Mouse (Mus musculus) fibroblast of lung, adult 2 months (primary cell): ENCODE measurements around the gene Shroom3.
"Not testable (repeated sequence)": the region's sequence is repeated elsewhere in the genome, so short reads cannot be mapped to it uniquely, and the experiment has no call there.

Experiments
- DNase-seq: peaks from one replicate; pipeline ENCODE4 v3.0.0-alpha.2; 2011; ENCODE audit warnings: low read depth

Shroom3 gene

DNA sequence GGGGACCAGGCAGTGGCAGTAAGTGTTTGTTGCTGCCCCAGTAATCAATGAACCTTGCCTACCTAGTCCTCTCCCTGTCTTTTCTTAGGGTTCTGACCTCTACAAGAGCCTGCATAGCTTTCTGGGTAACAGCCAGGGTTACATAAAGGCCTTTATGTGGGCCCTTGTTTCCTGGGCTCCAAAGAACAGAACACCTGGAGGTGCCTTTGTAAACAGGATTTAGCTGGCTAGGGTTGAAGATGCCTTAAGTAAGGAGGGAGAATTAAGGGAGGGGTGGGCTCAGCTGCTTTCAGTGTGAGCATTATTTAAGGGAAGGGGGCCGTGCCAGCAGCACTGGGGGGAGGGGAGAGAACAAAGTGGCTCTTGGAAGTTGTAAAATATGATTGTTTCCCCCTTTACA lies 210.5 kb downstream of the Shroom3 start:
- DNase-seq: no peak

DNA sequence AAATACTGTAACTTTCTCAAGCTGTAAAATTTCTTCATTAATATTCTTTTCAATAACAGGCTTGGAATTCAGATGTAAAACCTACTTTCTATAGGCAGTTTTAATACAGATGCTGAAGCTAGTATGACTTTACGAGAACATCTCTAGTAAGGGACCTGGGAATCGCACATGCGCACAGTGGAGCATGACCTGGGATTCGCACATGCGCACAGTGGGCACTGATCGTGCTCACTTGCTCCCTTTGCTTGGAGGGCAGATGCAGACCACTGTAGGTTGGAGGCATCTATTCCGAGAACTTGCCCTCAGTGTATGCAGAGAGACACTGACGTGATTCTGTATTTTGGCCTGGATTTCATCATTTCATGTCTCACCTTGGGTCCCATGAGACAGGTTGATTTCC lies 212.6 kb downstream of the Shroom3 start:
- DNase-seq: no peak

DNA sequence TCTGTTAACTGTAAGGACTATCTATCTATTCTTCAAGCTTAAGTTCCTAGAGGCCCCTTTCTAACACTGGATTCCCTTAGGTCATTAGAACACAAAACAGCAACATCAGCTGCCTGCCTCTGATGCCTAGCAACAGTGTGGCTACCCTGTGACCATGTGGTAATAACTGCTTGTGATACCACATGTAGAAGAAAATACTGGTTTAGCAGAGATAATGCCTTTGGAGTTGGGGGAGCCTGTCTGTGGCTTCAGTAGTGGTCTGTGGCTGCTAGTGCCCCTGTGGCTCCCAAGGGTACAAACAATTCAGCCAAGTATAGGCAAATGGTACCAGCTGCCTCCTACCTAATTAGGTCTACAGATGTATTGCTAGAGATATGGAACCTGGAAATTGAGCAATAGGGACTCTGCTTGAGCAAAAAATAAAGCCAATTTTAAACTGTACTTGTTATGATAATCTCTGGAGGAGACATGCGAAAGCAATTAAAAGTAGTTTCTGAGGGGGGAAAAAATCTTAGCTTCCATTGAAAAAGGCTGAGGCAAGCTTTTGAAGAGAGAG lies 213.6 kb downstream of the Shroom3 start:
- no peak for DNase-seq

DNA sequence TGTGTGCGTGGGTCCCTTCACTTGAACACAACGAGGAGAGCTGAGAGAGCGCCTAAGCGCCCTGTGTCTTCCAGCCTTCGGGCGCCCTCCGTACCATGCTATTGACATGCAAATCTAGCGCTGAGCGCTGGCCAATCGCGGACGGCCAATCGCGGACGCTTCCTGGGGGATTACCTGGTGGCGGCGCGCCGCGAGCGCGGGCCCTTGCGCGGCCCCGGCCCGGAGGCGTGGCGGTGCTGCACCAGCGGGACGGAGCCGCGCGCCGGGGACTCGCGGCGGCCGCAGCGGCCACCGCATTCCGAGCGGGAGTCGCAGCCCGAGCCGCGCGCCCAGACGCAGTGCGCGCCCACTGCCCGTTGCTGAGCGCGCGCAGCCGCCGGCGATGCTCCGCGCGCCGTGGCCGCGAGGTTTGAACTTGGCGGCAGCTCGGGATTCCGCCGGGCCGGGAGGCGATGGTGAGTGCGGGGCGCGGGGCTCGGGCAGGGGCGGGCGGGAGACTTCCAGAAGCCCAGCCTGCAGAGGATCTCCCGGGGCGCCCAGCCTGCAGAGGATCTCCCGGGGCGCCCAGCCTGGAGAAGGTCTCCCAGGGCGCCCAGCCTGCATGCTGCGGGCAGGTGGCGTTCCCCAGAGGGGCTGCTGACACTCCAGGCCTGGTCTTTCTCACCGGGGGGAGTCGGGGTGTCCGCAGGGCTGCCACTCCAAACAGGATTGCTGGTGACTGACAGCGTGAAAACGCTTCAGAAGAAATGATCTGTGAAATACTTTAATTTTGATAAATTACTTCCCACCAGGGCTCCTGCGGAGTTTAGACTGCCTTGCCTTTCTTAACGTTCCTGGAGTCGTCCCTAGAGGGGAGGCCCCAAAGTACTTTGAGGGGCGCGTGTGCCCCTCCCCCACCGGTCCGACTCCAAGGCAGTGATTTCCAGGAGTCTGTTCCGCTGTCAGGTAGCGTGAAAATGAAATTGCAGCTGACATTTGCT lies 214.8 kb downstream of the Shroom3 start:
- DNase-seq: no peak

DNA sequence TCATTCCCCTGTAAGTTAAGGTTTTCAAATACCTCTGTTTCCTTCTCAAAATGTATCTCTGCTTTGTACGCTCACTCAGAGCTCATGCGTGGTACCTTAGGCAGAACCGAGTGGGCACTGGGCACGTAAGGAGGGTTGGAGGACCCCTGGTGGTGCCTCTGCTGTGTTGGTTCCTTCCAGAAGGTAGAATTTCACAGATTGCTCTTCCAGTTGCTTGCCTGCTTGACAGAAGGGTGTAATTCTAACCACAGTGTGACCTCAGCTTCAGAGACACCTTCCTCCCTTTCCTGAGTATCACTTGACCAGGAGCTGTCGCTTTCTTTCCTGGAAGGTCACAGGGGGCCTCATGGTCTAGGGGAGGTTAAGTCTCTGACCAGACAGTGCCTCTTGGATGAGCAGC lies 217.2 kb downstream of the Shroom3 start:
- no peak for DNase-seq

DNA sequence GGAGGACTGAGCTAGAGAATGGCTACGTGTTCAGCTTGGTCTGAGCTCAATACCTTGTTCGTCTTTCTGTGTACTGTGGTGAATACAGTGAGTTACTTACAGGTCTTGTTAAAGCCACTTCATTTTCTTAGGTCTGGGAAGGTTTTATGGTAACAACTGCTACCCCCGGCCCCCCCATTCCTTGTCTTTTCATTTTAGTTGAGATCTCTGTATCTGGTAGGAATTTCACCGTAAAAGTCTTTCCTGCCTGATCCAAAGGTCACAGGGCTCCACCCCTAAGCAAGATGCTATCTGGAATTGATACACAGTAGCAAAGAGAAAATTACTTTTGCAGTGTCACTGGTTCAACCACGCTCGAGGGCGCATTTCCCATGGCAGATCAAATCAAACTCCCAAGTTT lies 218.6 kb downstream of the Shroom3 start:
- DNase-seq: no peak

DNA sequence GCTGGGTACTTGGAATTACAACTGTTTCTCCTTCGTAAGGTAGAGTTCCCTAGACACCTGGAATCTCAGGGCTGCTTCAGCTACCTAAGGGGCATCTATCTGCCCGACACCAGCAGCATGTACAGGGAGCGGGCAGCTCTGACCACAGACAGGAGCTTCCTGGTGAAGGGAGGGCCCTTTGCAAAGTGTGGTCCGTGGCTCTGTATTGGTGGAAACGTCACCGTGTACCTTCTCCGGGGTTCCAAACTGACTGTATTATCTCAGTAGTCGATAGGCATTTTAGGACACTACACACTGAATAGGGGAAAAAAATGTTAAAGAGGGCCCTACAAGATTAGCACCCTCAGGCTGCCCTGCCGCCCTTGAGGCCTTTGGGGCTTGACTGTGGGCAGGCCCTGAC lies 221.9 kb downstream of the Shroom3 start:
- no peak for DNase-seq

DNA sequence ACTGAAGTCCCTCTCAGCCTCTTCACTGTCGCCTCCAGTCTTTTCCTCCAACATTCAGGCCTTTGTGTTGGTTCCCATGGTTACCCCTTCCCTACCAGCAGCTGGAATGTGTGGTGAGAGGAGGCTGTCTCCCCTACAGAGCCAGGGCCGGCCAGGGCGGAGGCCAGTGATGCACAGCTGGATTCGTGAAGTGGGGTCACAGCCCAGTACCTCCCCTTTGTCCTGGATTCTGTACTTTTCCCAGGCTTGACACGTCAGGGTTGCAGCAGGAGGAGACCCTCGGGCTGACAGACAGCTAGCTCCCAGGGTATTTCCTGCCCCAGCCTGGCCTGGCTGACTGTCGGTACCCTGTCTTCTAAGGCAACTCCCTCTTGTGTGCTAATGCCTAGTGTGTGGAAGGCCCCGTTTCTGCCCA lies 222.4 kb downstream of the Shroom3 start:
- DNase-seq: no peak

DNA sequence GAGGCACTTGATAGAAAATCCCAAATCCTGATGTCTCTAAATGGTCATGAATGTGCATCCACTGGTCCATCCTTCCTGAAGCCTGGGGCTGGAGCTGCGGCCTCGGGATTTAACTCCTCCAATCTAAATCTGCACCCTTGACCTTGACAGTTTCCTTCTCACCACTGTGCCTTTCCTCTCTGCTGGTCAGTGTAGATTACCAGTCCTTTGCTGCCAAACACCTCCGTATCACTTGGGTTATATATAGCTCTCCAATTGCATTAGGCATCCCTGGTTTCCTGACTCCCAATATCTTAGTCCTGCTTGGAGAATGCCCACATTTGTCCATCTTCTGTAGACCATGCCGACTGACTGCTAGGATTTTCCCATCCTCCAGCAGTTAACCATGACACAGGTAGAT lies 225.0 kb downstream of the Shroom3 start:
- no peak for DNase-seq

DNA sequence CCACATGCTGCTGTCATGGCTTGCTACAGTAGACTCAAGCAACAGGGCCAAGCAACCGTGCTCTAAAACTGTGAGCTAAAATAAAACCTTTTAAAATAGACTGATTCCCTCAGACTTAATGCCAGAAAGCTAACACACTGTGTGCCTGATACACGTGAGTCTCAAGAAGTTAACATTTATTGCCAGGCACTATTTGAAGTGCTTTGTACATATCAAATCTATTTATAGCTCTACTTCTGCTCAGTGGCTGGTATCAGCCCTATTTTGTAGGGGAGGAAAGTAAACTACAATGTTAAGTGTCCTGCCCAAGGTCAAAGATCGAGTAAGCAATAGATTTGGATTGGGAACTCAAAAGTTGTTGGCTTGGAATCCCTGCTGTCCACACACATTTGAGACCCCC lies 227.6 kb downstream of the Shroom3 start:
- DNase-seq: no peak

DNA sequence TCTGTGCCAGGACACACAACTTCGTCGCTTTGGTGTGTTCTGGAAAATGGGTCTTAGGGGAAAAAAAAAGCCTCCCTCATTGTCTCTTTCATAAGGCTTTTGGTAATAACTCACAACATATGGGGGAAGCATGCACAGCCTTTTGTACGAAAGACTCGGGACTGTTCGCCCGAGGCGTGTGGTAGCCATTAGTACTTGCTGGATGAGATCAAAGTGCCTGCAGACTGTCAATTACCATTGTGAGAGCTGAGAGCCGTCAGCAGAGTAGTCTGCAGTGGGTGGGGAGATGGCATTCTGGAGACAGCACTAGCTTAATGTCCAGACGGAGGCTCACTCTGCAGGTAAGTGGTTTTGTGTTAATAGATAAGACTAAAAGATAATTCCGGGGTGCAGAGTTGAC lies 232.2 kb downstream of the Shroom3 start:
- DNase-seq: no peak

DNA sequence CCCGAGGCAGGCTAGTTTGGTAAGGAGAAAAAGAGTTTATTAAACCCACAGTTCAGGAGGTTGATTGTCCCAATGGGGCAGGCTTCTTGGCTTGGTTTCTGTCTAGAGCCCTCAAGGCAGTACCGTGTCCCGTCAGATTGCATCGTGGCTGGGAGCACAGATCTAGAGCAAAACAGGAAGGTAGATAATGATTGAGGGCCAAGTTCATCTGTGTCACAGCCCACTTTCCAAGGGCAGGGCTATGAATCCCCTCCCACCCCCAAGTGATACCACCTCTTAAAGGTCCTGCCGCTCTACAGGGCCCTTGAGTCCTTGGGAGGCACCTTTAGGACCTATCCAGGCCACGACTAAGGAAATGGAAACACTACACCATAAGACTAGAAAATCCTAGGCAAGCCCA lies 234.5 kb downstream of the Shroom3 start:
- no peak for DNase-seq

DNA sequence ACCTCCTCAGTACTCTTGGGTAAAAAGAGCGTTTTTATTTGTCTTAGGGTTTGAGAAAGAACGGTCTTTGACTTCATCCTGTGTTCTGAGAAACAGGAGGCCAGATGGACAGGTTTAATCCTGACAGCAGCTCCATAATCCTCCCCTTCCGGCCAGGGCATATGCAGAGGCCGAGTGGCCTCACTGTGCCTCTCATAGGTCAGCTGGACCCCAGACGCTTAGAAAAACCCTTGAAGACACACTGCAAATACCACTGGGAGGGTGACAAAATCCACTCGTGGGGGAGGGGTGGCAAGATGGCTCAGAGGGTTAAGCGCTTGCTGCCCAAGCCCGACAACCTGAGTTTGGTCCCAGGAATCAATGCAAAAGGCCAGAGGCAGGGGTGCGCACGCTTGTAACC lies 234.9 kb downstream of the Shroom3 start:
- DNase-seq: no peak

DNA sequence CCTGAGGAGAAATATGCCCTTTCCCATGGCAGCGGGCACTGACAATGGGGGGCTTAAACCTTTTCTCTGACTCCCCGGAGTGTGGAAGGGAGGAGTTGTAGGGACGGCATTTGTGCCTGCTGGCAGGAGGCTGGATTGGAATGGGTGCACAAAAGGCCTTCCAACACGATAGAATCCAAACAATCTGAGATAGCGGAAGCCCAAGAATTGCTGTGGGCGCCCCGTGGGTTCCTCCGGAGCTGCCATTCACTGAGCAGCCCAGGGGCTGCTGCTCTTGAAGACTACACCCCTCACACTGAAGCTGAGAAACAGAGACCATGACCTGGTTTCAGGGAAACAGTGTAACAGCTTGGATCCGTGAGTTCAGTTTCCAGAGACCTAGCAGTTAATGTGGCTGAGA lies 235.6 kb downstream of the Shroom3 start:
- no peak for DNase-seq

DNA sequence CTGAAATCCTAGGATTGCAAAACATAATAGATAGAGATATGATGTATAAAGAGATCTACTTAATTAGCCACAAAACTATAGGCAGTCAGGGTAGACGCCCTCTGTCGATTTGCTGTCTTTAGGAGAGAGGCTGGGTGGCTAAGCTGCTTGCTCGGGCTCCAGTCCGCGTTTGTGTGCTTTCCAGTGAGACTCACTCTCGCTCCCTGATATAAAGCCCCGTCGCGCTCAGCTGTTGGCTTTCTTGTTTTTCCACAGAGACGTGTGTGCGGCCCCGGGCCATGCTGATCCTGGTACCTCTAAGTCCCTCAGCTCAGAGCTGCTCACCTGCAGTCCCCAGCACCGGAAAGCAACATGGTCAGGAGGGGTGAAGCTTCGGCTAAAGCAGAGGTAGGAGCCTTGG lies 236.2 kb downstream of the Shroom3 start:
- no peak for DNase-seq

DNA sequence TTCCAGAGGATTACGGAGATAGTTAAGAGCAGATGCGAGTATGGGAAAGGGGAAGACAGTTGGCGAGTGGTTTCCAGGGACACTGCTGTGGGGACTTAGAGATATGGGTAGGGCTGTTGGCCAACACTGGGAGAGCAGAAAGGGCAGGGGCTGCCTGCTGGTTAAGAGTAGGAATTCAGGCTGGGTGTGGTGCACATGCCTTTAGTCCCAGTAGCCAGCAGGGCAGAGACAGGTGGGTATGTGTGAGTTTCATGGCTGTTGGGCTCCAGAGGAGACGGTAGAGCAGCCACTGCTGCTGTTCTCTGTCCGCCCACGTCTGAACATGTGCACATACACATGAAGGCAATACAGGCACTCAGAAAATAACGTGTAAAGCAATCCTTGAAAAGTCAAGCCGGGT lies 237.7 kb downstream of the Shroom3 start:
- DNase-seq: no peak

DNA sequence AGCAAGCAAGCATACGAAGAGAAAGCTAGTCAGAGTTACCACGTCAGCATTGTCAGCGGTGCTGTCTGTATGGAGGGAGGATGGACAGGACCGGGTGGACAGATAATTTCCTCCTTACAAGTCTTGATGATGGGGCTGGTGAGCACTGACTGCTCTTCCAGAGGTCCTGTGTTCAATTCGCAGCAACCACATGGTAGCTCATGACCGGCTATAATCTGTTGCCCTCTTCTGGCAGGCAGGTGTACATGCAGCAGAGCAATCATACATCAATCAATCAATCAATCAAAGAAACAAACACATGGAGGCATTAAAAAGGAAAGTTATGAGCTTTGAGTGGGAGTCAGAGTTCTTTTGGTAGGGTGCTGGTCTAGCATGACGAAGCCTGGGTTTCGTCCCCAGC lies 238.5 kb downstream of the Shroom3 start:
- no peak for DNase-seq

DNA sequence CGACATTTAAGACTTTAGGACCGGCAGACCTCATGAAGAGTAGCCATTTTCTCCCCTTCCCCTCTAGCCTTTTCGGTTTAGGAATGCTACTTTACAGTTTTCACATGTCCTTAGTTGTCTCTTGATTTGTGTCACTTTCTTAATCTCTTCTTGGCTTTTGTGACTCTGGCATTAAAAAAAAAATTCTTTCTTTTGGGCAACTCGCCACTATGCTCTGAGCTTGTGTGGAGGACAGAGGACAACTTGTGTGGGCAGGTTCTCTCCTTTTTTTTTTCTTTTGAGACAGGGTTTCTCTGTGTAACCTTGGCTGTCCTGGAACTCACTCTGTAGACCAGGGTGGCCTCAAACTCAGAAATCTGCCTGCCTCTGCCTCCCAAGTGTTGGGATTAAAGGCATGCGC lies 239.7 kb downstream of the Shroom3 start:
- DNase-seq: not testable (repeated sequence)

DNA sequence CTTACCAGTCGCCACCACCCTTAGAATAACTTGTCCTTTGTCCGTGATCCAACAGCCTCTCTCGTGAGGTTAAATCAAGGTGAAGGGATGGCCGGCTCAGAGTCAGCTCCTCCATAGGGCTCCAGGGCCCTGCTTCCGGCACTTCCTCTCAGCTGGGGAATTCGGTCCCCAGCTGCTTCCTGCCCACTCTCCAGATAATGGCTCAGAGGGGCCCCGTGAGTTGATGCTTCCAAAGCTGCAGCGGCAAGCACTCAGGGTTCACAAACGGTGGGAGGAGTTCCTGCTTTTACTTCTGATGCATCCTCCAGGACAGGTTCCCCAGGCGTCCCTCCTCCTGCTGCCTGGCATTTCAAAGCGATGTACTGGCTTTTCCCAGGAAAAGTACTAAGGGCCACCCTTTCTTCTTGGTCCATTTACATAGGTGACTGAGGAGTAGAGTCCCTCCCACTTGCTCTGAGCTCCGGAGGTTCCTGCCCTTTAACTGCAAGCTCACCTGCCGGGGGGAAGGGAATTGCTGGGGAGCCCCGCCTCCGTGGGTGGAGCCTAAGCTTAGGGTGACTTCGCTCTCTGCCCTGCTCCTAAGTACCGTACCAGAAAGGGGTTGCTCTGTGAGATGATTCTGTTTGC lies 241.7 kb downstream of the Shroom3 start:
- no peak for DNase-seq

DNA sequence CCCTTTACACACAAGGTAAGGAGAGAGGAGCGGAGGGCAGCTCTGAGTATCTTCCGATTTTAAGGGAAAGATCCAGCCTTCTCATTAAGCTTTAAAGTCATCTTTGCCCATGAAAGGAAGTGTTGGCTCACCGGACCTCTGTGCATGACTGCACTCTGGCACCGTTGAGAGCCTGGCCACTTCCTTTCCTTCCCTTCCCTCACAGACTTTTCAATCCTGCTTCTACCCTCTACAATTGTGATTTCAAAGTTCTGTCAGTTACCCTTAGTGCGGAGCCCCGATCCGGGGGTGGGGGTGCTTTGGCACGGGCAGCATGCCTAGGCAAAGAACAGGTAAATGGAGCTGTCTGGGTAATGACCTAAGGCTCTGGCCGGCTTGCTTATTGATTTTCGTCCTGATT lies 244.4 kb downstream of the Shroom3 start:
- DNase-seq: no peak

DNA sequence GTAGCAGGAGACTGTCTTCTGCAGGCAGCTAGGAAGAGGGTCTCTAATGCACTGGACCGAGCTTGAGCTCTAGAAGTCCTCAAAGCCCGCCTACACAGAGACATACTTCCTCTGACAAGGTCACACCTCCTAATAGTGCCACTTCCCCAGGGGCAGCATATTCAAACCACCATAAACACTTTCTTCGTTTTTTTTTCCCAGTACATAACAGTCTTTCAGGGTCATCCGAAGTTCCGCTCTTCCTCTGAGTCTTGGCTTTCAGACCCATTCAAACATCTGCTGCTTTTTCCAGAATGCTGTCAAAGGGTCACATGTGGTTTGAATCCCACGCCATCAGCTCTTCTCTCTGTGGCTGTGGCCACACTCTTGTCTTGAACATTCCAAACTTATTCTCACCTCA lies 247.3 kb downstream of the Shroom3 start:
- no peak for DNase-seq

DNA sequence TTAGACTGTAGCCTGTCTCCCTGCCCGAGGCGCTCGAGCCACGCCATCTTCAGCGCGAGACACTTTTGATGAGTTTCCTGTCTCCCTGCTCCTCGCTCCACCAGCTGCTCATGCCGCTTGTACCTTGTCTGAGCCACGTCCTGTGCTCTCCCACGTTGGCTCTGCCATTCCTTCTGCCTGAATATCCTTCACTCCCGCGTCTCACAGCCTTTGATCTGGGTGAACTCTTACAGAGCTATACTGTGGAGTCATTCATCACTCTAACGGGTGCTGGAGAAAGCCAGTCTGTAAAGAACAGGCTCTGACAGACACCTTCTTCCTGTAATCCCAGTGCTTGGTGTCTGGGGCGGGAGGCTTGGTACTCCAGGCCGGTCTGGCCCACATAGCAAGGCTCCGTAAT lies 248.1 kb downstream of the Shroom3 start:
- DNase-seq: no peak

DNA sequence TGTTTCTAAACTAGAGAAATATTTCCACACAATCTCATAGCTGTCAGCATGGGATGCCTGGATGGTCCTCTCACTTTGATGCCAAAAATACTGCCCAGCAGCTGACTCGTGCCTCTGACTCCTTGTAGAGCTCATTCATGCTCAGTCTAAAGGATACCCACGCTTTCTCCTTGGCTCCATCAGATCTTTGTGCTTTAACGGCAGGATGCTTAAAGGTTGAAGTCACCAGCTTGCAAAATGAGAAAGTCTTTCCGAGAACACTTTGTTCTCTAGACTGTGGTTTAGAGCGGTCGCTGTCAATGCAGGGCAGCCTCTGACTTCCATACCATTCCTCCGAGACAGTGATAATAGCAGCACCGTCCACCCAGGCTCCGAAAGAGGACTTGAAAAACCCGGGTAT lies 249.8 kb downstream of the Shroom3 start:
- DNase-seq: peak; percentile 59
